In genomic region chr10:128494667-128495245, GRCm38 (mm10) we compare ENCODE assay signal across 8 mouse cellular contexts. TPM values are rescaled to one million over a fixed set of nuclear protein-coding genes. Genes with fewer than 3 reads are reported as not detected.
DNase-seq lines count a peak whose midpoint lies in the region; ATAC-seq and TF ChIP-seq lines count a peak whose summit lies in the region.

No protein-coding gene starts in this region.

- peaks cover 35% of the 10 kb centered on the region for H3K4me1 ChIP-seq in thymus, adult 2 months (replicated peaks; ENCODE audit: control insufficient read depth, insufficient read depth, low read length)
- H3K4me1 ChIP-seq in limb, embryonic 15.5 days, result peaks cover 51% of the 10 kb centered on the region

- peak overlapping the region; percentile 64 for H3K4me2 ChIP-seq in limb, embryonic 15.5 days

- TF ChIP-seq CTCF in thymus, adult 2 months (IDR thresholded peaks at IDR 0.05; ENCODE audit: borderline replicate concordance, control insufficient read depth, extremely low read depth, insufficient read depth, low read length, poor library complexity), result no peak

- peak; percentile 64 for DNase-seq in cerebellum, adult 9-11 months
- no peak for DNase-seq in cerebellum, postnatal 4 days (ENCODE audit: low spot score in 2 of 2)
- no peak for DNase-seq in thymus, adult 2 months
- DNase-seq in thymus, postnatal 10 days (ENCODE audit: low spot score in 2 of 2), result no peak
- no peak for DNase-seq in right cerebral cortex, postnatal 4 days
- DNase-seq in lung, postnatal 10 days, result no peak

- H3K9ac ChIP-seq in limb, embryonic 15.5 days, result peak overlapping the region; percentile 62

- no peak for TF ChIP-seq POLR2A in thymus, adult 2 months (IDR thresholded peaks at IDR 0.05; ENCODE audit: control insufficient read depth, extremely low read depth, insufficient read depth, low read length, poor library complexity)

- H3K27ac ChIP-seq in thymus, adult 2 months (ENCODE audit: control insufficient read depth, insufficient read depth, low read length), result peak overlapping the region; percentile 61
- peak overlapping the region; percentile 100 for H3K27ac ChIP-seq in limb, embryonic 15.5 days

- no peaks in the 10 kb centered on the region for H3K27me3 ChIP-seq in thymus, adult 2 months (ENCODE audit: control insufficient read depth, insufficient read depth, low read length)
- no peaks in the 10 kb centered on the region for H3K27me3 ChIP-seq in limb, embryonic 15.5 days

- no peaks in the 10 kb centered on the region for H3K9me3 ChIP-seq in limb, embryonic 15.5 days

- peak overlapping the region; percentile 66 for H3K4me3 ChIP-seq in thymus, adult 2 months (ENCODE audit: control insufficient read depth, insufficient read depth, low read length)
- peak overlapping the region; percentile 83 for H3K4me3 ChIP-seq in limb, embryonic 15.5 days

- 29% methylated on average over 11 of the region's 11 CpGs for whole genome bisulfite sequencing in thymus, adult 2 months
- WGBS in limb, embryonic 15.5 days, result 52% methylated on average over 11 of the region's 11 CpGs

- ATAC-seq in limb, embryonic 15.5 days (ENCODE audit: insufficient number of reproducible peaks, low FRiP score, low TSS enrichment, low read depth), result no peak
- no peak for ATAC-seq in monocyte, adult 5-6 weeks (replicated peaks; ENCODE audit: insufficient number of reproducible peaks, low FRiP score, low TSS enrichment, poor library complexity, severe bottlenecking)

- H3K36me3 ChIP-seq in thymus, adult 2 months (ENCODE audit: control insufficient read depth, insufficient read depth, low read length), result peaks cover 18% of the 10 kb centered on the region
- peaks cover 22% of the 10 kb centered on the region for H3K36me3 ChIP-seq in limb, embryonic 15.5 days

RNA-seq across cellular contexts. Expression of gene Myl6, which starts 0.8 kb away (rescaled TPM):
- 445 and 566 TPM in 2 replicates for polyA plus RNA-seq in thymus, adult 2 months (2012; rRNA removed)
- polyA plus RNA-seq in limb, embryonic 15.5 days (2015; fragmentation: Nextera tagmentation; extraction: Ambion mirVana), result 1,269 and 1,341 TPM in 2 replicates
- total RNA-seq in monocyte, adult 5-6 weeks (2017), result 2,131 to 2,768 TPM (median 2,315 TPM) in 3 replicates

RNA-seq across cellular contexts. Expression of gene Myl6b, which starts 3.7 kb away (rescaled TPM):
- polyA plus RNA-seq in thymus, adult 2 months (2012; rRNA removed), result 2.7 and 3.9 TPM in 2 replicates
- 4.7 and 7.4 TPM in 2 replicates for polyA plus RNA-seq in limb, embryonic 15.5 days (2015; fragmentation: Nextera tagmentation; extraction: Ambion mirVana)
- not detected in 3 replicates for total RNA-seq in monocyte, adult 5-6 weeks (2017)

RNA-seq across cellular contexts. Expression of gene Esyt1, which starts 30.9 kb away (rescaled TPM):
- polyA plus RNA-seq in thymus, adult 2 months (2012; rRNA removed), result 146 and 155 TPM in 2 replicates
- 42.8 and 44.9 TPM in 2 replicates for polyA plus RNA-seq in limb, embryonic 15.5 days (2015; fragmentation: Nextera tagmentation; extraction: Ambion mirVana)
- 135 to 345 TPM (median 157 TPM) in 3 replicates for total RNA-seq in monocyte, adult 5-6 weeks (2017)

RNA-seq across cellular contexts. Expression of gene Smarcc2, which starts 35.7 kb away (rescaled TPM):
- polyA plus RNA-seq in thymus, adult 2 months (2012; rRNA removed), result 176 and 211 TPM in 2 replicates
- 80.7 and 84.4 TPM in 2 replicates for polyA plus RNA-seq in limb, embryonic 15.5 days (2015; fragmentation: Nextera tagmentation; extraction: Ambion mirVana)
- total RNA-seq in monocyte, adult 5-6 weeks (2017), result 53.3 to 103 TPM (median 61.2 TPM) in 3 replicates

RNA-seq across cellular contexts. Expression of gene Zc3h10, which starts 52.8 kb away (rescaled TPM):
- polyA plus RNA-seq in thymus, adult 2 months (2012; rRNA removed), result 25.6 and 27.1 TPM in 2 replicates
- 13.2 and 15.4 TPM in 2 replicates for polyA plus RNA-seq in limb, embryonic 15.5 days (2015; fragmentation: Nextera tagmentation; extraction: Ambion mirVana)
- 16.1 to 26.5 TPM (median 19.1 TPM) in 3 replicates for total RNA-seq in monocyte, adult 5-6 weeks (2017)
